Mouse (Mus musculus) B cell, adult 2 months (primary cell): ENCODE measurements around the gene Foxp1.
A peak's percentile ranks its signal among the peaks of the same experiment; 100 is the strongest.

Source experiments
- DNase-seq, 2 experiments: peaks; one replicate each; pipeline ENCODE4 v3.0.0; 2022

Foxp1 gene

GRCm38 (mm10) chr6:99350156-99350555 lies 172.4 kb downstream of the Foxp1 start:
- DNase-seq: no peak

DNA sequence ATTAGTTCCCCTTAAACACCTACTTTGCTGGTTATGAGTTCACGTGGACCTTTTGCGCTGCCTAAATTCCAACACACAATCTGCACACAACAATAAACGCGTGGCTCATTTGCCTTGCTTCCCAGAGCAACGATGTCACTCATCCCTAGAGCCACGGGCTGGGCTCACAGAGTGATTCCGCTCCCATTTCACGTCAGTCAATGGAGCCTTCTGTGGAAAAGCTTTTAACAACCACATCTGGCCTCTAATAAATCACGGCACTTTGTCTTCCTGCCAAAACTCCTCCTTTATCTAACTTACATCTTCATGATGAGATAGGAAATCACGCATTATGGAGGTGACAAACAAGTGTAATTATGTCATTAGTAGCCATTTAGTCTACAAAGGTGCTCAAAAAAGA lies 174.7 kb downstream of the Foxp1 start:
- no peak for DNase-seq

- no peak for DNase-seq
These were observed 177.6 kb downstream of the Foxp1 start for GRCm38 (mm10) chr6:99344966-99345365.

- no peak for DNase-seq
These were observed 178.2 kb downstream of the Foxp1 start for GRCm38 (mm10) chr6:99344357-99344756.

- DNase-seq: no peak
These were observed 178.7 kb downstream of the Foxp1 start for GRCm38 (mm10) chr6:99343815-99344214.

DNA sequence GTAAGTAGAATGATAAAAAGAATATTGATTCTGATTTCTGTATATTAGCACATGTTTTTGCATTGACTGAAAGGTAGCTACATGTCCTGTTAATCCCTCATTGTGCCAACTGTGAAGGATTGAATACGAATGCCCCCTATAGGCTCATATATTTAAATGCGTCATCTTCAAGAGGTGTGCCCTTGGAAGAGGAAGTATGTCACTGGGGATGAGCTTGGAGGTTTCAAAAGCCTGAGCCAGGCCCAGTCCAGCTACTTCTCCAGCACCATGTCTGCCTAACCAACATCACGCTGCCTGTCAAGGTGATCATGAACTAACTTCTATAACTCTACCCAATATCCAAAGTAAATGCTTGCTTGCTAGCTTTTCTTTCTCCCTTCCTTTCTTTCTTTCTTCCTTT lies 180.1 kb downstream of the Foxp1 start:
- peak; percentile 71 for DNase-seq

GRCm38 (mm10) chr6:99340902-99341301 lies 181.6 kb downstream of the Foxp1 start:
- DNase-seq: peak in 1 of 2 experiments; percentile 47

DNA sequence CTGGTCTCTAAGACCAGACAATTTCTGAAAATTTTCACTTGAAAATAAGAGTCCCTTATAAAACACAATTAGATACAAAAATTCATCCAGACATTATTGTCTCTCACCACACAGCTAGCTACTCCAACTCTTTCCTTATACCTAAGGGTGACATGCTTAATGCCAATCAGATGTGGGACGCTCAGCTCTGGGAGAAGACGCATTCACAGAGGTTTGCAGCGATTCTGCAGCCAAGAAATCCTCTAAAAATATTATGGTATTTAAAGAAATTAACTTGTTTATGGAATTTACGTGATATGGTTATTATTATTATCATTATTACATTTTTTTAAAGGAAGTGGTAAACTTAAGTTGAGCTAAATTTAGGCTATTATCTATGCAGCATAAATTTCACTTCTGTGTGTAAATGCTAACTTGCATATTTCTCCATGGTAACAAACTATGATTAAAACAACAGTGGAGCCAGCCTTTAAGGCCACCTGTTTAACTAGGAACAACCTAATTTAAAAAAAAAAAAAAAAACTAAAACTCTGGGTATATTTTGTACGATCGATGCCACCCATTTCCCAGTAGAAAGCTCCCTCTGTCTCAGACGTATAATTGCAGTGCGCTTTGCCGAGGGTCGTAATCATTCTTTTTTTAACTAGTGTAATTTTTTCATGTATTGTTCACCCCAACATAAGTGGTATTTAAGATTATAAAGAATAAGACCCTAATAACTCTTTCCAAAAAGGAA lies 182.4 kb downstream of the Foxp1 start:
- DNase-seq: peak; percentile 61 to 66

DNA sequence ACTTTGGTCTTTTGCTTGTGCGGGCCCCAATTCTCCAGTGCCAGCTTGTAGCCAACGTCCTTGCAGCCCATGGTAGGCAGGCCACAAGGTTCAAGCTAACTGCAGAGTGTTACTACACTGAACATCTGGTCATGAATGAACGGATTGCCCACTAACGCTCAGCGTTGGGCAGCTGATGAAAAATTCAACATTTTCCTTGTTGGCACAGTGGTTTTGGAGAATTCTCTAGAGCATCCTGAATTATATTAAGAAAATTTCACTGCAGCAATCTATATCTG lies 183.2 kb downstream of the Foxp1 start:
- peak in 1 of 2 experiments; percentile 69 for DNase-seq

- DNase-seq: peak; percentile 56 to 58
These were observed 183.8 kb downstream of the Foxp1 start for GRCm38 (mm10) chr6:99338593-99339342.

GRCm38 (mm10) chr6:99338174-99338573 lies 184.3 kb downstream of the Foxp1 start:
- DNase-seq: peak; percentile 36 to 46

DNA sequence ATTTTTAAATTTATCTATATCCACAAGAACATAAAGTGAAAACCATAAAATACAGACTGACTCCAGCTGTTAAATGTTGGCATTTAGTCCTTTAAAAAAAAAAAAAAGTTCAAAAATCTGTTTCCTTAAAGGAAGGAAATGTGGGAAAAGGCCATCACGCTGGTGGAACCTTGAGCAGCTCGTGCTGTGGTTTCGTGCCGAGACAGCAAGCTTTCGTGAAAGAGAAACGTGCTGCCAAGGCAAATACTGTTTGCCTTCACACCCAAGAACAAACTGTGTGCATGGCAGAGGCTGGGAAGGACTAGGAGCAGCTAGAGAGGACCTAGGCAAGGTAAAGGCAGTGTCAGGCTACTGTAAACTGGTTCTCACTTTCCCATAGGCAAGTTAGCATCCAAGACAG lies 184.9 kb downstream of the Foxp1 start:
- peak; percentile 48 to 49 for DNase-seq

- DNase-seq: no peak
These were observed 186.3 kb downstream of the Foxp1 start for GRCm38 (mm10) chr6:99336191-99336590.

DNA sequence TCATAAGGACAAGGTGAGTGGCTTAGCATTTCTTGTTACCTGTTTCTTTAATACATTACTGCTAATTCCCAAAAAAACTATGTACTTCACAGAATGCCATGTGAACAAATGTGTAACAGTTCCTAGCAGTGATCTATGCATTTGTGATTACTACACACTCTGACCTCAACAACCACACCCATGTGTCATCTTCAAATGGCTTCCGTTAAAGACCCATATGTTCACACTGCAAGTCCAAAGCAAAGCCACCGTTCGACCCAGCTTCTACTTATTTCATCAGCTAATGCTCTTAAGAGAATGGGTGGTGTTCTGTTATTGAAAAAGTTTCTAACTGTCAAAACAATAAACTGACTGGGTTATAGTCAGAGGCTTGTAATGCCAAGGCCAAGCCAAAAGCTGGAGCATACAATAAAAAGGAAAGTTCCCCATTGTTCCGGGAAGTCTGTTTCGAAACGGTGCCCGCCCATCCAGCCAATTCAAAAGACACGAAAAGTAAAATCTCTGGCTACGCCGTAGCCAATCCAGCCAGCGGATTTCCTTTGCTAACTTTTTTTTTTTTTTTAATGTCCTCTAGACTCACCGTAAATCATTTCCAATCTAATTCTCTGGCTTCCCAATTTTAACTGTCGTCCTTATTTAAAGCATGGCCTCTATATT lies 187.2 kb downstream of the Foxp1 start:
- DNase-seq: peak; percentile 32 to 41

GRCm38 (mm10) chr6:99334255-99334654 lies 188.3 kb downstream of the Foxp1 start:
- peak in 1 of 2 experiments; percentile 17 for DNase-seq

- DNase-seq: no peak
These were observed 189.4 kb downstream of the Foxp1 start for GRCm38 (mm10) chr6:99333127-99333526.

- peak in 1 of 2 experiments; percentile 28 for DNase-seq
These were observed 192.4 kb downstream of the Foxp1 start for GRCm38 (mm10) chr6:99330169-99330568.

- DNase-seq: no peak
These were observed 193.9 kb downstream of the Foxp1 start for GRCm38 (mm10) chr6:99328634-99329033.

GRCm38 (mm10) chr6:99328146-99328545 lies 194.4 kb downstream of the Foxp1 start:
- no peak for DNase-seq

DNA sequence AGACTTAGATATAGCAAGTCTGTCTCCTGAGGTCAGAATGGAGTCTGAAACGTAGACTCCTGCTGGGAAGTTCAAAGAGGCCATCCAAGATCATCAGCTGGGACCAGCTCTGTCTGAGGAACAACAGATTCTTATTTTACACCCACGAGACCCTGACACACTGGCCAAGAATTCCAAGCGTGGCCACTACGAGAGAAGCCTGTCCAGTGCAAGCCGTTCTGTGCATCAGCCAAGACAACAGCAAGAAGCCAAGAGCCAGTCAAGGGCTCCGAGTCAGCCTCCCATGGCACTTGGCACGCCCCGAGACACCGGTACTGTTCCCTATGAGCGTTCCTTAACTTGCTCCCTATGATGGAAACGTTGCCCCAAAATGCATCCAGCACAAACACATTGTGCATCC lies 194.8 kb downstream of the Foxp1 start:
- no peak for DNase-seq

DNA sequence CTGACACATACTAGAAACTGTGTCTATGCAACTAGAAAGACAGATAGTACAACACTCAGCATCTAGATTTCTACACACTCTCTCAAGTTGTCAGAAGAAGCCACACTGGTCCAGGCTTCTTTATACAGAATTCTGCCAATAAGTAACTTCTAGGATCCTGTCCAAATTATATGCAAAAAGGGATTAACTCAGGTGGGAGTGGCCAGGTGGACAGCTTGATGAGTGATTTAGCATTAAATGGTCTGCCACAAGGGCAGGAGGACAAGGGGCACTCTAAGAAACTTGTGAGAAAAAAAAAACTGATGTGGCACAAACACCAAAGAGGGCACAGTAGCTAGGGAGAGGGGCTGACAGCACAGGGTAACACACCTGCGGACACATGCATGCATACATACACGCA lies 196.6 kb downstream of the Foxp1 start:
- DNase-seq: no peak

DNA sequence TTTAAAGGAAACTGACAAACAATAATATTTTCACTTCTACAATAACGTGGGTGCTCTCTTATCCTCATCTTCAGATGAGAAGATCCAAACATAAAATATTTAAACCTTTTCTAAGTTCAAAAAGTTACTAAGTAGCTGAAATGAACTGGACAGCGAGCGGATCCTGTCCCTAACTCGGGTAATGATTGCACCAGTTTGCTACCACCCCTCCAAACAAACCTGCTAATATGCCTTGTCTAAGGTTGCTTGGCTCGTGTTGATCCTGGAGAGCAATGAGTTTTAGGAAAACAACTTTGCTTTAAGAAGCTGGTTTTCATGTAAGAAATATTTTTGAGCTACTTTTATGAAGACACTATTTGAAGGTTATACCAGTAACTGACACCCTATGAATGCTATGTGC lies 197.1 kb downstream of the Foxp1 start:
- DNase-seq: no peak

DNA sequence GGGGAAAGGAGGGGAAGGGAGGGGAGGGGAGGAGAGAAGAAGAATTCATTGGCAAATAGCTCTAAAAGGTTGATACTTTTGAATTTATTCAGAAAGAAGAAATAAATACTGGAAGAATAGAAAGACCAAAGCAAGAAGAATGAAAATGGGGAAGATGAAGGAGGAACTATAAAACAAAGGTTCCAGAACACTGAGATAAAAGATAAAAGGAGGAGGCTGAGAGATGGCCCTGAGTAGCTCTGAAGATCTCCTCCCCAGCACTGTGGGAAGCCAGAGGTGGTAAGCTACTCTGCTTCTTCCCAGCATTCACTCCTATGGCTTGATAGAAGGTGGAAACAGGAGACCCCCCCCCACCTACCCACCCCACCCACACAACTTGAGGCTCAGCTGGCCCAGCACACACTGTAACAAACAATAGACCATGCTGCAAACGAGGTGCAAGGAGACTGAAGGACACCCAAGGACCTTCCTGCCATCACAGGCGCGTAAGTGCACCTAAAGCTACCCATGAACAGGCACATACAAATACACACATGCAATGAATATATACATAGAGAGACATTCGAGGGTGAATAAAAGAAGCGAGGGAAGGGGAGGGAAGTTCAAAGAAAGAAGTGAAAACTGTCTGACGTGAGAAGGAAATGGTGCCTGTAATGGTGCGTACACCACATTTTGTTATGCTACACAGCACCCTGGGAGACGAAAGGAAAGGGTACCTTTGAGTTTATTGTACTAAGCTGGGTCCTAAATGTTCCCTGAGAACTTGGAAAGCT lies 200.2 kb downstream of the Foxp1 start:
- DNase-seq: peak; percentile 57 to 61
